Mouse (Mus musculus) retina, postnatal 7 days (tissue): ENCODE measurements around the gene Lsm10.

Experiments used
- DNase-seq: peaks from one replicate; pipeline ENCODE4 v3.0.0-alpha.2; 2012; ENCODE audit warnings: low read depth, low spot score

Lsm10 gene

GRCm38 (mm10) chr4:126096464-126097111 lies at the start of gene Lsm10:
Lsm10 (plus strand) TSS chr4:126096623.
- DNase-seq: peak; percentile 82

GRCm38 (mm10) chr4:126046851-126047585 lies 49.4 kb upstream of the Lsm10 start, which contains the start of gene Mrps15:
Mrps15 (plus strand) TSS chr4:126046925.
- DNase-seq: peak; percentile 69

GRCm38 (mm10) chr4:126051617-126052016 lies 44.8 kb upstream of the Lsm10 start:
- no peak for DNase-seq

- DNase-seq: no peak
These were observed 39.0 kb upstream of the Lsm10 start for GRCm38 (mm10) chr4:126057207-126058133.

- peak; percentile 85 for DNase-seq
These were observed 38.1 kb upstream of the Lsm10 start, which contains the start of gene Oscp1 for GRCm38 (mm10) chr4:126058134-126058996. Oscp1 (plus strand) TSS chr4:126058565.

GRCm38 (mm10) chr4:126058997-126059362 lies 37.4 kb upstream of the Lsm10 start:
- no peak for DNase-seq

- DNase-seq: no peak
These were observed 33.6 kb upstream of the Lsm10 start for GRCm38 (mm10) chr4:126062856-126063255.

GRCm38 (mm10) chr4:126065241-126065640 lies 31.2 kb upstream of the Lsm10 start:
- no peak for DNase-seq

- no peak for DNase-seq
These were observed 28.9 kb upstream of the Lsm10 start for GRCm38 (mm10) chr4:126067401-126068077.

GRCm38 (mm10) chr4:126068842-126069241 lies 27.6 kb upstream of the Lsm10 start:
- DNase-seq: no peak

GRCm38 (mm10) chr4:126077833-126078232 lies 18.6 kb upstream of the Lsm10 start:
- no peak for DNase-seq

- no peak for DNase-seq
These were observed 17.2 kb upstream of the Lsm10 start for GRCm38 (mm10) chr4:126079266-126079665.

GRCm38 (mm10) chr4:126081601-126082000 lies 14.8 kb upstream of the Lsm10 start:
- DNase-seq: no peak

GRCm38 (mm10) chr4:126083021-126083420 lies 13.4 kb upstream of the Lsm10 start:
- no peak for DNase-seq

GRCm38 (mm10) chr4:126084382-126084781 lies 12.0 kb upstream of the Lsm10 start:
- no peak for DNase-seq

- peak; percentile 71 for DNase-seq
These were observed 10.3 kb upstream of the Lsm10 start for GRCm38 (mm10) chr4:126085996-126086576.

GRCm38 (mm10) chr4:126090101-126090847 lies 6.1 kb upstream of the Lsm10 start:
- no peak for DNase-seq

- DNase-seq: no peak
These were observed 5.6 kb upstream of the Lsm10 start for GRCm38 (mm10) chr4:126090848-126091124.

GRCm38 (mm10) chr4:126091873-126092272 lies 4.5 kb upstream of the Lsm10 start:
- no peak for DNase-seq
